Mouse (Mus musculus): ENCODE measurements around the gene Cdipt. TPM values are rescaled to one million over a fixed set of nuclear protein-coding genes. Genes with fewer than 3 reads are reported as not detected.

Cdipt gene
- total and polyA plus RNA-seq, 3 experiments: 44.4 to 133 (median 45.9) TPM

- no peak for DNase-seq
- no peaks in the 10 kb centered on the region; the same call in 1 of the 2 replicates for H3K27me3 ChIP-seq (ENCODE audit: control insufficient read depth, insufficient read depth, low read length)
- no peak overlapping the region for H3K4me3 ChIP-seq
- no peaks in the 10 kb centered on the region for H3K4me1 ChIP-seq (ENCODE audit: control insufficient read depth, insufficient read depth, low read length)
- TF ChIP-seq EP300 (IDR thresholded peaks at IDR 0.05; ENCODE audit: insufficient read depth, low read depth, low read length) (no peak), CTCF (IDR thresholded peaks at IDR 0.05) (no peak), POLR2A (IDR thresholded peaks at IDR 0.05; ENCODE audit: insufficient read depth, low read depth, low read length) (no peak)
- 85% methylated on average over 4 of the region's 4 CpGs for WGBS
- no peak overlapping the region for H3K9ac ChIP-seq (ENCODE audit: low read depth, low read length)
- intact Hi-C loops (cut with DNase I): loop anchor here (5.0 kb wide), 1 partner anchor 140 kb away; no protein-coding TSS in a partner anchor
- no peaks in the 10 kb centered on the region for H3K36me3 ChIP-seq (ENCODE audit: control insufficient read depth, insufficient read depth, low read length)
- H3K27ac ChIP-seq: no peak overlapping the region
- no peaks in the 10 kb centered on the region for H3K79me2 ChIP-seq (replicated peaks; ENCODE audit: control insufficient read depth, insufficient read depth, low read length)
Observed at GRCm38 (mm10) chr7:126961965-126962364, 13.7 kb upstream of the Cdipt start.

DNA sequence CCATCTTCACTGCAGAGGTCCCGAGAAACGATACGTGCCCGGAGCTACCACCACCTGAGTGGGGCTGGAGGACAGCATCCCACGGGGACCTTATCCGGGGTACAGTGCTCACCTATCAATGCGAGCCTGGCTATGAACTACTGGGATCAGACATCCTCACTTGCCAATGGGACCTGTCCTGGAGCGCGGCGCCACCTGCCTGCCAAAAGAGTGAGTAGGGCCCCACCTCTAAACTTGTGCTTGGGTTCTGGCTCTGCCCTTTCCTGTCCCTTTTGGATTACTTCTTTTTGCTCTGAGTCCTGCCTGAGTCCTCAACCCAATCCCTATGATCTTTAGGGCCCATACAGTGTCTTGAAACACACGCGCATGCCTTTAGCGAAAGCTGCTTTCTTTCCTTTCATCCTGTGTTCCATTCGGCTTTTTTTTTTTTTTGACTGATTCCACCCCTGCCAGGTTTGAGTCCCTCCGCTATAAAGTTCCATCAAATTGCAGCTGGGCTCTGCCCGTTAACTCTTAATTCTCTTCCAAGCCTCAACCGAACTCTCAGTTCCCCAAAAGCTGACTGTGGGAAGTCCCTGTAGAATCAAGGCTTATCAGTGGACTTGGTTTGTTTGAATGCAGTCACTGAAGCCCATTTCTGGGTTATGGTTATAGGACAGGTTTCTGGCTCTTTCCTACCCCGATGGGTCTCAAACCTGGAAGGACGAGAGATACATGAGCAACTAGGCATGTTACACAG lies 12.0 kb upstream of the Cdipt start:
- H3K27ac ChIP-seq: no peak overlapping the region
- H3K79me2 ChIP-seq (replicated peaks; ENCODE audit: control insufficient read depth, insufficient read depth, low read length): no peaks in the 10 kb centered on the region
- H3K9ac ChIP-seq (ENCODE audit: low read depth, low read length): no peak overlapping the region
- TF ChIP-seq EP300 (IDR thresholded peaks at IDR 0.05; ENCODE audit: insufficient read depth, low read depth, low read length) (0 out of 2 replicates have a peak, but pooled peaks have one; percentile 27), POLR2A (IDR thresholded peaks at IDR 0.05; ENCODE audit: insufficient read depth, low read depth, low read length) (no peak), CTCF (IDR thresholded peaks at IDR 0.05) (peak; percentile 66)
- WGBS: 40% methylated on average over 19 of the region's 19 CpGs
- intact Hi-C loops (cut with DNase I): loop anchor here (5.0 kb wide), 1 partner anchor 141 kb away; no protein-coding TSS in a partner anchor
- no peaks in the 10 kb centered on the region for H3K36me3 ChIP-seq (ENCODE audit: control insufficient read depth, insufficient read depth, low read length)
- H3K4me3 ChIP-seq: no peak overlapping the region
- no peaks in the 10 kb centered on the region; the same call in 1 of the 2 replicates for H3K27me3 ChIP-seq (ENCODE audit: control insufficient read depth, insufficient read depth, low read length)
- peak in 1 of 2 experiments; percentile 34 for DNase-seq
- no peaks in the 10 kb centered on the region for H3K4me1 ChIP-seq (ENCODE audit: control insufficient read depth, insufficient read depth, low read length)

DNA sequence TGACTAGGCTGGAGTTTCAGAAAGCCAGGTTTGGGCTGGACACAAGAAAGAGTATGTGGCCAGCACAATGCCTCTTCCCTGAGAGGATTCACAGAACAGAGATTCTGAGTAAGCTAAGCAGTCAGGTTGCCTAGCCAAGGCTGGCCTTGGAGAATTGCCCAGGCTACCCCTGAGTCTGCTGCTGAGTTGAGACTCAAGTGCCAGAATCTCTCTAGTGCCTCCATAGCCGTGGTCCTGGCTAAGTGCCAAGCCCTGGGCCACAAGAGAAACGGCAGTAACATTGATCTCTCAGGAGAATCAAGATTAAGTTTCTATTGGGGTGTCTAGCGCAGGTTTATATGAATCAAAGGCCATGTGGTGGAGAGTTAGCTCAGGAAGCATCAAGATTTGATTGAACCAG lies 10.1 kb upstream of the Cdipt start:
- no peak overlapping the region for H3K9ac ChIP-seq (ENCODE audit: low read depth, low read length)
- H3K36me3 ChIP-seq (ENCODE audit: control insufficient read depth, insufficient read depth, low read length): no peaks in the 10 kb centered on the region
- no peaks in the 10 kb centered on the region for H3K79me2 ChIP-seq (replicated peaks; ENCODE audit: control insufficient read depth, insufficient read depth, low read length)
- no peak overlapping the region for H3K4me3 ChIP-seq
- no peak overlapping the region for H3K27ac ChIP-seq
- no peaks in the 10 kb centered on the region for H3K4me1 ChIP-seq (ENCODE audit: control insufficient read depth, insufficient read depth, low read length)
- no peak for DNase-seq
- intact Hi-C loops (cut with DNase I): no loop called here
- H3K27me3 ChIP-seq (ENCODE audit: control insufficient read depth, insufficient read depth, low read length): no peaks in the 10 kb centered on the region; the same call in 1 of the 2 replicates
- TF ChIP-seq POLR2A (IDR thresholded peaks at IDR 0.05; ENCODE audit: insufficient read depth, low read depth, low read length): no peak
- TF ChIP-seq EP300 (IDR thresholded peaks at IDR 0.05; ENCODE audit: insufficient read depth, low read depth, low read length): no peak
- no peak for TF ChIP-seq CTCF (IDR thresholded peaks at IDR 0.05)
- WGBS: 40% methylated on average over 3 of the region's 3 CpGs

DNA sequence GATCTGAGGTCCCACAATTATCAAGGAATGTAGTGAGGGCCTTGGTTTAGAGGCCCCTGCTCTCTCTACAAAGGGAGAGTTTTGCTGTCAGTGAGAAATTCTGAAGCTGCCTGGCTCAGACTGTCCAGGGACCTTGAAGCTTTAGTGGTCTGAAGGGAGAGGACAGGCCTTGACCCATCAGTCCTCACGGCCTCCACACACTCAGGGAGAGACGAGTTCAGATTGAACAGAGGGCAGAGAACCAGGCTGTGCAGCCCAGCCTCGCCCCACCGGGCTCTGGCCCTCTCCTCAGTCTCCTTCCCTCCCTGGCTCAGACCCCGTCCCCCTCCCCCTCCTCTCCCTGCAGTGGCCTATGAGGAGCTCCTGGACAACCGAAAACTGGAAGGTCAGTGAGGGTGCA lies 8.4 kb upstream of the Cdipt start:
- H3K9ac ChIP-seq (ENCODE audit: low read depth, low read length): no peak overlapping the region
- no peak overlapping the region for H3K4me3 ChIP-seq
- no peaks in the 10 kb centered on the region for H3K79me2 ChIP-seq (replicated peaks; ENCODE audit: control insufficient read depth, insufficient read depth, low read length)
- H3K36me3 ChIP-seq (ENCODE audit: control insufficient read depth, insufficient read depth, low read length): no peaks in the 10 kb centered on the region
- no peaks in the 10 kb centered on the region for H3K4me1 ChIP-seq (ENCODE audit: control insufficient read depth, insufficient read depth, low read length)
- DNase-seq: no peak
- no peaks in the 10 kb centered on the region; the same call in 1 of the 2 replicates for H3K27me3 ChIP-seq (ENCODE audit: control insufficient read depth, insufficient read depth, low read length)
- no peak overlapping the region for H3K27ac ChIP-seq
- intact Hi-C loops (cut with DNase I): no loop called here
- TF ChIP-seq EP300 (IDR thresholded peaks at IDR 0.05; ENCODE audit: insufficient read depth, low read depth, low read length) (no peak), CTCF (IDR thresholded peaks at IDR 0.05) (no peak), POLR2A (IDR thresholded peaks at IDR 0.05; ENCODE audit: insufficient read depth, low read depth, low read length) (no peak)
- 83% methylated on average over 6 of the region's 6 CpGs for WGBS

DNA sequence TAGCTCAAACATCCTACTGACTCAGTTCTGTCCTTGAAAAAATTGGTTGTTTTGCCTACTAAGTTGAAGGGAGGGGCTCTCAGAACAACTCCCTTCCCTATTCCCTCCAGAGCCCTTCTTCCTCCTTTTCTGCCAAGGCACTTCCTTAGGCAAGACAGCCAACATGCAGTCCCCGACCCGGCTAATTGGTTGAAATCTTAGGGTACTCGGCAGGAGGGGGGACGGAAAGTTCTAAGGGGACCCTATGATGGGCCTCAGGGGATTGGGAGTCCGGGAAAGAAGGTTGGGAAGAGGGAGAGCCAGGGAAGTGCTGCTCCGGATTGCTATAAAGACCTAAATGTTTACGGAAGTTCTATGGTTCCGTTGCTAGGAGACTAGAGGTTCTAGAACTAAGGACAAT lies 221 bp upstream of the Cdipt start:
- intact Hi-C loops (cut with DNase I): no loop called here
- Histone ChIP-seq H3K27ac (peak overlapping the region; percentile 100), H3K79me2 (replicated peaks; ENCODE audit: control insufficient read depth, insufficient read depth, low read length) (peaks cover 3% of the 10 kb centered on the region; the same call in 1 of the 2 replicates), H3K36me3 (ENCODE audit: control insufficient read depth, insufficient read depth, low read length) (peaks cover 3% of the 10 kb centered on the region; the same call in 1 of the 2 replicates), H3K27me3 (ENCODE audit: control insufficient read depth, insufficient read depth, low read length) (no peaks in the 10 kb centered on the region), H3K9ac (ENCODE audit: low read depth, low read length) (peak overlapping the region; percentile 13), H3K4me1 (ENCODE audit: control insufficient read depth, insufficient read depth, low read length) (peaks cover 10% of the 10 kb centered on the region), H3K4me3 (peak overlapping the region; percentile 100)
- TF ChIP-seq POLR2A (IDR thresholded peaks at IDR 0.05; ENCODE audit: insufficient read depth, low read depth, low read length) (0 out of 2 replicates have a peak, but pooled peaks have one; percentile 33), CTCF (IDR thresholded peaks at IDR 0.05) (no peak), EP300 (IDR thresholded peaks at IDR 0.05; ENCODE audit: insufficient read depth, low read depth, low read length) (no peak)
- no peak for DNase-seq
- WGBS: 3% methylated on average over 8 of the region's 8 CpGs

Measured in heart, adult 2 months (tissue).